Mouse (Mus musculus): ENCODE measurements at regions not wholly inside any gene's neighbourhood (a gene's known extent, or its start where the extent isn't known, plus 50 kb on each side); places are given as distances from the start of the nearest gene placed in this dataset.

GRCm38 (mm10) chr3:50613011-50613410, 169.6 kb upstream of the Slc7a11 start:
- TF ChIP-seq CTCF (IDR thresholded peaks at IDR 0.05; ENCODE audit: borderline replicate concordance, insufficient read depth, low read length), result no peak
- no peak for TF ChIP-seq POLR2A (IDR thresholded peaks at IDR 0.05; ENCODE audit: low read depth, low read length)

Data from embryonic fibroblast, embryonic 13.5 days (primary cell).